Mouse (Mus musculus) cerebellum, adult 2 months (tissue): ENCODE measurements around the gene Cops3.

Experiments used
- CTCF ChIP-seq: fragments of 200-500 bp; IDR thresholded peaks from 2 replicates; pipeline ENCODE4 v1.5.1; 2011; ENCODE audit warnings: low read depth, mild to moderate bottlenecking, control low read depth, low read length, moderate library complexity, borderline replicate concordance; ENCODE audit not compliant: insufficient read depth
- POLR2A ChIP-seq: fragments of 200-500 bp; IDR thresholded peaks from 2 replicates; pipeline ENCODE4 v1.6.1; 2011; ENCODE audit warnings: low read length, control low read depth, borderline replicate concordance; ENCODE audit not compliant: insufficient read depth

GRCm38 (mm10) chr11:59780241-59780640, 59.4 kb downstream of the Cops3 start:
- TF ChIP-seq CTCF (no peak), POLR2A (no peak)
